Mouse (Mus musculus): ENCODE data around the gene Dop1b.

- TF ChIP-seq CTCF (IDR thresholded peaks at IDR 0.05; ENCODE audit: control insufficient read depth, insufficient read depth, insufficient replicate concordance, low read depth, low read length), result no peak
- peak; percentile 78 for TF ChIP-seq POLR2A (IDR thresholded peaks at IDR 0.05; ENCODE audit: control insufficient read depth, low read depth, low read length)
Measured at GRCm38 (mm10) chr16:93711411-93712188, at the start of gene Dop1b.

Data from testis, adult 2 months (tissue).